Mouse (Mus musculus) heart, adult 9 months (tissue): ENCODE measurements around the gene Capns1.
"Not testable (repeated sequence)": the region's sequence is repeated elsewhere in the genome, so short reads cannot be mapped to it uniquely, and the experiment has no call there.

Experiments used
- DNase-seq, 2 experiments: peaks; one replicate each; pipeline ENCODE4 v3.0.0; 2022; ENCODE audit warnings: low spot score in 2 of 2

The Capns1 gene

GRCm38 (mm10) chr7:30202895-30203690, 4.5 kb upstream of the Capns1 start:
- peak; percentile 84 to 87 for DNase-seq

- not testable (repeated sequence) for DNase-seq
Observed at GRCm38 (mm10) chr7:30200661-30201060, 2.0 kb upstream of the Capns1 start.

- no peak for DNase-seq
Observed at GRCm38 (mm10) chr7:30200200-30200599, 1.6 kb upstream of the Capns1 start.

DNA sequence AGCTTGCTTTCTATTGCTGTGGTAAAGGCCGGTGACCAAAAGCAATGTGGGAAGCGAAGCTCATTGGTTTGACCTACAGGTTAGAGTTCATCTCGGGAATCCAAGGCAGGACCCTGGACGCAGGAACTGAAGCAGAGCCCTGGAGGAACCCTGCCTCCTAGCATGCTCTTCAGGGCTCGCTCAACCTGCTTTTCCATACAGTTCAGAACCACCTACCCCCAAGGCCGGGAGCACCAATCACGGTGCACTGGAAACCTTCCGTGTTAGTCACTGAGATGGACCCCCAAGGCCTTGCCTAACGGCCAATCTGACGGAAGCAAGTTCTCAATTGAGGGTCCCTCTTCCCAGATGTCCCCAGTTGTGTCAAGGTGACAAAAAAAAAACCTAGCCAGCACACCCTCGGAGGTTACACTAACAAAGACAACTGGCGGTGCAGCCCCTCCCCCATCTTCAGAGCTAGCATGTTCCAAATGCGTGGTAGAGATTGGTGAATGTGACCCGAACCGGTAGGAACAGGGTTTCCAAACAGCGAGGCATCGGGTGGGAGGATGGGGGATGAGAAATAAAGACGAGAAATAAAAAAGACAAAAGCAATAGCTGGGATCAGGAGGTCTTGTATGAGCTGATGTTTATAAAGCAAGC, 1.0 kb upstream of the Capns1 start:
- no peak for DNase-seq

GRCm38 (mm10) chr7:30197592-30198129, 950 bp downstream of the Capns1 start:
- DNase-seq = no peak

DNA sequence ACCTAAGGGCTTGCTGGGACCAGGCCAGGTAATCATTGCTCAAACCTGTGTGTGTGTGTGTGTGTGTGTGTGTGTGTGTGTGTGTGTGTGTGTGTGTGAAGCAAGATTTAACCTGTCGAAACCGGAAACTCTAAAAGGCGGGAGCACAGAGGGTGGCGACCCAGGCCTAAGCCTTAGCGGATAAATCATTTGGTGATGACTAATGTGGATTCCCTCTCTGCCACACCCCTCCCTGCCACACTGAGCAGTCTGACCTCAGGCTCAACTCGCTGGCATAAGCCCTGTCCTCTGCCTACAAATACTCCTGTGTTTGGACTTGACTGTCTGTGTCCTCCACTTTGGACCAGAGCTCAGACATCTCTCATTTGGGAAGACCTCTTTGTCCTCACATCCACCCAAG, 2.4 kb downstream of the Capns1 start:
- no peak for DNase-seq

DNA sequence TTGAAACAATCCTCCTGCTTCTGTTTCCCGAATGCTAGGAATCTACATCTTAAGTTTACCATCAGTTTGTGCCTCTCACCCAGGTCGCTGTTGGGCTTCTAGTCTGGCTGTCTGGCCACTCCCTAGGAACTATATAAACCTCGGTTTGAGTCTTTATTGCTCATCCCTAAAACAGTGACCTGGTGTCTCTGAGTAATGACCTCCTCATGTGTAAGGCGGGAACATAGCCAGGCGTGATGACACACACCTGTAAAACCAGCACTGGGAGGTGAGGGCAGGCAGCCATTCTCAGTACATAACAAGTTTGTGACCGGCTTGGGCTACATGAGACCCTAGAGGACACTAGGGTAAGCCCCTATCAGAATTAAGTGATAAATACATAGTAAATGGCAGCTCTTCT, 3.1 kb downstream of the Capns1 start:
- no peak for DNase-seq

- DNase-seq = peak; percentile 94 to 95
Observed at GRCm38 (mm10) chr7:30194884-30195283, 3.7 kb downstream of the Capns1 start.

DNA sequence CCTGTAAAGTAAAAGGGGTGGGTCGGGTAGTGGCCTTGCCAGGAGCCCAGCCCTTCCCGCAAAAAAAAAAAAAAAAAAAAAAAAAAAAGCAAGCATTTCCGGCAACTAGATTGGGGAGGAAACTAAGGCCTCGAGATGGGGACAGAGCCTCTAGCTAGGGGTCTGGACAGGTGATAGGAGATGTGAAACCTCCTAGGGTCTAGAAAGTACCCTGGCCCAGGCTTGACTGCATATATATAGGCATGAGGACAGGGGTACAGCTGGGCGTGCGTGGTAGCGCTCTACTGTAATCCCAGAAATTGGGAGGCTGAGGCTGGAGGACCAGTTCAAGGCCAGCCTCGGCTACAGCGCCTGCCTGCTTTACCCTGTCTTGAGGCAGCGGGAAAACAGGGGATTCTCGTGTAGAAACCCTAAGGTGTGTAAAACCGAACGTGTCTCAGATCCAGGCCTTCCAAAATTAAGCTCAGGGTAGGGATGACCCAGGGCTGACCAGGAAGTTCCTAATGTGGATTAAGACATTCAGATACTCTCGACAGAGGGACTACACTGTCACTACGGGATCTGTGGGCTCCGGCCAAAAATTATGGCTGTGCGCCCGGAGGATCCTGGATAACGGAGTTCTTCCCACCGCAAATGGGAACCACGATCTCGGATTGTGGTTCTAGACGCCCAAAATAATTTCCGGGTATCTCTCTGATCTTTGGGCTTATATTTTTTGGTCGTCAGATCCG, 4.3 kb downstream of the Capns1 start:
- peak in 1 of 2 experiments; percentile 39 for DNase-seq

DNA sequence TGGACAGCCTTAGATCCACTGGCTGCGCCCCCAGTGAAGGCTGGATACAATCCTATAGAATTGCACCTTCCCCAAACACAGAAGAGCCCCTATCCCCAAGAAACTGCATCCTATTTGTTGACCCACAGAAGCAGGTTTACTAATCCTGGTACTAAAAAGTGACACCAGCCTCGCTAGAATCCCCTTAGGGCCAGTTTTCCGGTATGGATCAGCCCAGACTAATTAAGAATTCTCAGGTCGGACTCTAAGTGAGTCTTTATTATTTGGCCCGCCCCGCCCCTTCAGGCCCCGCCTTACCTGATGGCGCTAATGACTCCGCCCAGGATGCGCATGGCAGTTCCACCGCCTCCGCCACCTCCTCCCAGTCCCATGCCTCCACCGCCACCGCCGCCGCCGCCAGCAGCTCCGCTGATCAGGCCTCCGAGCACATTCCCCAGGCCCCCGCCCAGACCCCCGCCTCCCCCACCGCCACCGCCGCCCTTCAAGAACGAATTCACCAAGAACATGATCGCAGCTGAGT, 5.0 kb downstream of the Capns1 start:
- DNase-seq = peak; percentile 81 to 83

- no peak for DNase-seq
Observed at GRCm38 (mm10) chr7:30193013-30193412, 5.6 kb downstream of the Capns1 start.

DNA sequence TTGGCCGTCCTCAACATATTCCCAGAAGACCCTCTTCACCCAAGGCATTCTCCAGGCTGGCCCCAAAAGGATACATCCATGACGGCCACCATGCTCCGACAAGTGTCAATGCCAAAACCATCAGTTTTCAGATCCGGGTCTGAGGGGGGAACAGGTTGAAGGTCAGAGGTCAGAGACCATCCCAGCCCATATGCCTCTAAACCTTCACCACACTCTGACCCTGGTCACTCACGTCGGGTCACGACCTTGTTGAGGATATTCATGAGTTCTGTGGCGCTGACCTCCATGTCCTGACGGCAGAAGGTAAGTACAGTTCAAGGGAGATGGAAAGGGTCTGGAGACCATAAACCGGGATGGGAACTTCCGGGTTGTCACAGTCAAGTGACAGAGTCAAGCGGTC, 6.5 kb downstream of the Capns1 start:
- no peak for DNase-seq

DNA sequence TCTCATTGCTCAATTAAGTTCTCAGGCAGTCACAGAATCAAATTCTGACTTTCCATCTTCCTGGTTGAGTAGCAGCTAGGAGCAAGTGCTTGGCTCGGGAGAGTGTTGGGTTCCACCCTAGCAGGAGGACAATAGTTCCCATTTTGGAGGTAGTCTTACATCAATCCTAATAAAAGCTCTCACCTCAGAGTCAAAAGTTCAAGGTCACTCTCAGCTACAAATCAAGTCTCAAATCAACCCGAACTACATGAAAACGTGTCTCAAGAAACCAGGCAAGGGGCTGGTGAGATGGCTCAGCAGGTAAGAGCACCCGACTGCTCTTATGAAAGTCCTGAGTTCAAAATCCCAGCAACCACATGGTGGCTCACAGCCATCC, 9.5 kb downstream of the Capns1 start:
- DNase-seq = no peak

DNA sequence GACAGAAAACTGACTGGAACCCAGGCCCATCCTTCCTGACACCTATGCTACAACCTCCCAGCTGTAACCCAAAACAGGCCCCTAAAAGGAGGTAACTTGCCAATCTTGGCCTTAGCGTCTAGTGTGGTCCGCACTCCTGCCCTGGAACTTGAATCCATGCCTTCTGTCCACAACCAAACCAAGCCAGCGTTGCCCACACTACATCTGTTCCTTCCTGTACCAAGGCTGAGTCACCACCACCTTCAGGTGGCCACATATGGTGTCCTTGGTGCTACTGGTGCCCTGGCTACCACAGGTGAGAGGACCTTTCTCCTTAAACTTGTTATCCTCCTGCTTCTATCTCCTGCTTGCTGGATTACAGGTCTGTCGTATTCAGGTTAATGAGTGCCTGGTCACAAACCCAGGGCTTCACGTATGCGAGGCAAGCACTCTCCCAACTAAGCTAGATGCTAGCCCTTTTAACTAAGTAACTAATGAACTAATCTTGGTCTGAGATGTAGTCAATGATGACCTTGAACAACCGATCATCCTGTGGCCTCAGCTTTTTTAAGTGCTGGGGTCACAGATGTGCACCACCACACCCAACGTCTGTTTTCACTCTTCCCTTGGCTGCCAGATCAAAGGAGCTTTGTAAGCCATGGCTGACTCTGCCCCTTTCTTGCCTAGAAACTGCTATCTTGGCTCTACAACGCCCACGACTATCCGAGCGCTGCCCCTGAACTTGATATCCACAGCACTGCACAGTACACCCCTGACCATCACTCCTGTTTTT, 10.1 kb downstream of the Capns1 start:
- DNase-seq = no peak

- DNase-seq = no peak
Observed at GRCm38 (mm10) chr7:30184641-30185348, 13.8 kb downstream of the Capns1 start.

DNA sequence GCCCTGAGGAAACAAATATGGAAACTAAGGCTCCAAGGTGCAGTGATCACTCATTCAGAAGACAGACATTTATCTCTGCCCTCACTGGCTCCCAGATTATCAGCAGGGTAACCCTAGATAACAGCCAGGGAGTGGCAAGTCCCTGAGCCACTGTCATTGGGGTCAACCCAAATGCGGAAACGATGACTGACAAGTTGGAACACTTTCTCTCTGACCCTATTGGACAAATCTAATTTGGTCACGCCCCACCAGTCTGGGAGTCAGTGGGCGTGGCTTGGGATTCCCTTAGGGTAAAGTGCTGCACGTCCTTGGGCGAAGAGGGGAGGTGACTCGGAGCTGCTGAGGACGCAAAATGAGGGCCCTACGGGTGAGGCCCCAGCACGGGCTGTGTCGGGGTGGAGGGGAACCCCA, 14.7 kb downstream of the Capns1 start, which contains the start of gene Cox7a1:
Cox7a1 (plus strand) TSS at position 266 of the 411 bp plus-strand sequence.
- DNase-seq = peak; percentile 96 to 97

DNA sequence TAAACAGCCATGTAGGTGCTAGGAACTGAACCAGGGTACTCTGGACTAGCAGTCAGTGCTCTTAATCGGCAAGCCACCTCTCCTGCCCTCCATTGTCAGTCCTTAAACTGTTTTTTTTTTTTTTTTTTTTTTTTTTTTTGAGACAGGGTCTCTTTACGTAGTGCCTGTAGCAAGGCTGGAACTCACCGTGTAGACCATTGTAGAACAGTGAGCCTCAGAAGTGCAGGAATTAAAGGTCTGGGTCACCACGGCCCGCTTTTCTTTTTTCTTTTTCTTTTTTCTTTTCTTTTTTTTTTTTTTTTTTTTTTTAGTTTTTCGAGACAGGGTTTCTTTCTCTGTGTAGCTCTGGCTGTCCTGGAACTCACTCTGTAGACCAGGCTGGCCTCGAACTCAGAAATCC, 15.4 kb downstream of the Capns1 start:
- DNase-seq = not testable (repeated sequence)

GRCm38 (mm10) chr7:30181929-30182328, 16.7 kb downstream of the Capns1 start:
- not testable (repeated sequence) for DNase-seq

DNA sequence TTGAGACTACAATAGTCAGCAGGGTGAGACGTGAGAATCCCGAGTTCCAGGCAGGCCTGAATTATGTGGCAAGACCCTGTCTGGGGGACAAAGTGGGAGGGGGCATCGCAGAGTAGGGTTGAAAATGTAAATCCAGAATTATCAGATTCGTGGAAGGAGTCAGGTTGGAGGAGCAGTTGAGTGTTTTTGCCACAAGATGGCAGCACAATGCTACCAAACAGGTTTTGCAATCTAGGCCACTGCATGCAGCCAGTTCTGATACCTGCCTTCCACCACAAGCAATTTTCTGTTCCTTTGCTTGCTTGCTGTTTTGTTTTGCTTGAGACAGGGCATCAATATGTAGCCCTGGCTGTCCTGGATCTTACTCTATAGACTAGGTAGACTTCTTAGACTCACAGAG, 17.3 kb downstream of the Capns1 start:
- peak; percentile 58 to 75 for DNase-seq

- DNase-seq = no peak
Observed at GRCm38 (mm10) chr7:30178256-30178655, 20.4 kb downstream of the Capns1 start.

- no peak for DNase-seq
Observed at GRCm38 (mm10) chr7:30176474-30176873, 22.1 kb downstream of the Capns1 start.
